Mouse (Mus musculus): Measurements from ENCODE around the gene Zcchc14. TPM values are rescaled to one million over a fixed set of nuclear protein-coding genes. Genes with fewer than 3 reads are reported as not detected.
"Not testable (repeated sequence)": the region's sequence is repeated elsewhere in the genome, so short reads cannot be mapped to it uniquely, and the experiment has no call there.

Gene Zcchc14
- total and polyA plus RNA-seq, 3 experiments, result not detected

GRCm38 (mm10) chr8:121669208-121669607 lies 16.5 kb upstream of the Zcchc14 start:
- Histone ChIP-seq H3K9me3 (replicated peaks; ENCODE audit: low read length) (no peaks in the 10 kb centered on the region), H3K27ac (ENCODE audit: insufficient read depth, low read depth) (no peak overlapping the region), H3K4me1 (ENCODE audit: control insufficient read depth in 1 of 2, insufficient read depth in 2 of 2) (no peaks in the 10 kb centered on the region), H3K27me3 (replicated peaks) (peaks cover 85% of the 10 kb centered on the region), H3K9ac (ENCODE audit: insufficient read depth, low read depth) (no peak overlapping the region), H3K4me2 (ENCODE audit: insufficient read depth, low read depth, poor library complexity, severe bottlenecking) (no peak overlapping the region), H3K79me2 (replicated peaks; ENCODE audit: control insufficient read depth, extremely low read depth, insufficient read depth, poor library complexity, severe bottlenecking) (no peaks in the 10 kb centered on the region), H3K4me3 (replicated peaks in 1 of 3; ENCODE audit: low read depth in 2 of 3, low read length in 2 of 3, poor library complexity in 1 of 3) (no peak overlapping the region), H3K36me3 (replicated peaks in 1 of 2; ENCODE audit: control insufficient read depth in 1 of 2, insufficient read depth in 1 of 2, low read length in 1 of 2) (no peaks in the 10 kb centered on the region)
- in situ Hi-C loops (cut with MboI; ENCODE audit: low pct_ligation_motif_present, low pct_unique_long_range_greater_than_20kb, low sequenced_read_pairs), result no loop called here
- dilution Hi-C loops (cut with MboI; ENCODE audit: extremely low pct_ligation_motif_present, extremely low pct_unique_long_range_greater_than_20kb, low sequenced_read_pairs), result no loop called here
- no peak for DNase-seq (ENCODE audit: extremely low read depth)
- TF ChIP-seq MXI1 (IDR thresholded peaks at IDR 0.05; ENCODE audit: low read depth, low read length), result no peak
- no peak for TF ChIP-seq ELF1 (IDR thresholded peaks at IDR 0.05; ENCODE audit: low read depth, low read length)
- TF ChIP-seq HCFC1 (IDR thresholded peaks at IDR 0.05; ENCODE audit: low read depth, low read length), result no peak
- no peak for TF ChIP-seq POLR2A (IDR thresholded peaks at IDR 0.05; ENCODE audit: low read depth, low read length)
- TF ChIP-seq ETS1 (conservative IDR thresholded peaks at IDR 0.05; ENCODE audit: low read depth, low read length), result no peak
- no peak for TF ChIP-seq ZNF384 (IDR thresholded peaks at IDR 0.05; ENCODE audit: low read depth, low read length)
- no peak for TF ChIP-seq EP300 (IDR thresholded peaks at IDR 0.05; ENCODE audit: low read length)
- no peak for TF ChIP-seq TCF12 (IDR thresholded peaks at IDR 0.05; ENCODE audit: low read depth, low read length)
- TF ChIP-seq BHLHE40 (IDR thresholded peaks at IDR 0.05; ENCODE audit: low read depth, low read length), result no peak
- no peak for TF ChIP-seq TBP (conservative IDR thresholded peaks at IDR 0.05; ENCODE audit: low read depth, low read length)

GRCm38 (mm10) chr8:121668553-121668952 lies 15.9 kb upstream of the Zcchc14 start:
- Histone ChIP-seq H3K9ac (ENCODE audit: insufficient read depth, low read depth) (no peak overlapping the region), H3K4me1 (ENCODE audit: control insufficient read depth in 1 of 2, insufficient read depth in 2 of 2) (no peaks in the 10 kb centered on the region), H3K9me3 (replicated peaks; ENCODE audit: low read length) (no peaks in the 10 kb centered on the region), H3K36me3 (replicated peaks in 1 of 2; ENCODE audit: control insufficient read depth in 1 of 2, insufficient read depth in 1 of 2, low read length in 1 of 2) (no peaks in the 10 kb centered on the region), H3K79me2 (replicated peaks; ENCODE audit: control insufficient read depth, extremely low read depth, insufficient read depth, poor library complexity, severe bottlenecking) (no peaks in the 10 kb centered on the region), H3K4me3 (replicated peaks in 1 of 3; ENCODE audit: low read depth in 2 of 3, low read length in 2 of 3, poor library complexity in 1 of 3) (no peak overlapping the region), H3K27me3 (replicated peaks) (peaks cover 85% of the 10 kb centered on the region), H3K27ac (ENCODE audit: insufficient read depth, low read depth) (no peak overlapping the region), H3K4me2 (ENCODE audit: insufficient read depth, low read depth, poor library complexity, severe bottlenecking) (no peak overlapping the region)
- DNase-seq (ENCODE audit: extremely low read depth), result no peak
- in situ Hi-C loops (cut with MboI; ENCODE audit: low pct_ligation_motif_present, low pct_unique_long_range_greater_than_20kb, low sequenced_read_pairs) (no loop called here), dilution Hi-C loops (cut with MboI; ENCODE audit: extremely low pct_ligation_motif_present, extremely low pct_unique_long_range_greater_than_20kb, low sequenced_read_pairs) (no loop called here)
- TF ChIP-seq RAD21 (IDR thresholded peaks at IDR 0.05; ENCODE audit: low read depth, low read length), result no peak
- TF ChIP-seq ZC3H11A (IDR thresholded peaks at IDR 0.05; ENCODE audit: low read depth, low read length), result no peak
- TF ChIP-seq ELF1 (IDR thresholded peaks at IDR 0.05; ENCODE audit: low read depth, low read length), result no peak
- no peak for TF ChIP-seq IRF4 (IDR thresholded peaks at IDR 0.05; ENCODE audit: low read depth, low read length)
- no peak for TF ChIP-seq MYC (IDR thresholded peaks at IDR 0.05; ENCODE audit: low read depth, low read length)
- no peak for TF ChIP-seq ZMIZ1 (IDR thresholded peaks at IDR 0.05; ENCODE audit: low read depth, low read length)
- no peak for TF ChIP-seq TBP (conservative IDR thresholded peaks at IDR 0.05; ENCODE audit: low read depth, low read length)
- no peak for TF ChIP-seq HCFC1 (IDR thresholded peaks at IDR 0.05; ENCODE audit: low read depth, low read length)
- no peak for TF ChIP-seq SIN3A (IDR thresholded peaks at IDR 0.05; ENCODE audit: low read length)
- TF ChIP-seq TCF12 (IDR thresholded peaks at IDR 0.05; ENCODE audit: low read depth, low read length), result no peak

- dilution Hi-C loops (cut with MboI; ENCODE audit: extremely low pct_ligation_motif_present, extremely low pct_unique_long_range_greater_than_20kb, low sequenced_read_pairs); H3K27ac ChIP-seq (ENCODE audit: insufficient read depth, low read depth); H3K4me1 ChIP-seq (ENCODE audit: control insufficient read depth in 1 of 2, insufficient read depth in 2 of 2); in situ Hi-C loops (cut with MboI; ENCODE audit: low pct_ligation_motif_present, low pct_unique_long_range_greater_than_20kb, low sequenced_read_pairs); H3K4me2 ChIP-seq (ENCODE audit: insufficient read depth, low read depth, poor library complexity, severe bottlenecking); H3K4me3 ChIP-seq (replicated peaks in 1 of 3; ENCODE audit: low read depth in 2 of 3, low read length in 2 of 3, poor library complexity in 1 of 3); H3K9ac ChIP-seq (ENCODE audit: insufficient read depth, low read depth); H3K79me2 ChIP-seq (replicated peaks; ENCODE audit: control insufficient read depth, extremely low read depth, insufficient read depth, poor library complexity, severe bottlenecking); H3K9me3 ChIP-seq (replicated peaks; ENCODE audit: low read length); DNase-seq (ENCODE audit: extremely low read depth); H3K36me3 ChIP-seq (replicated peaks in 1 of 2; ENCODE audit: control insufficient read depth in 1 of 2, insufficient read depth in 1 of 2, low read length in 1 of 2): not testable (repeated sequence)
- H3K27me3 ChIP-seq (replicated peaks), result peaks cover 85% of the 10 kb centered on the region
These were observed 15.3 kb upstream of the Zcchc14 start for GRCm38 (mm10) chr8:121667936-121668500.

Measured in CH12.LX (cell line).